Mouse (Mus musculus): ENCODE measurements around the gene Taf1c. TPM values are rescaled to one million over a fixed set of nuclear protein-coding genes. Genes with fewer than 3 reads are reported as not detected.

Gene Taf1c
- polyA plus RNA-seq, 1 experiment from 2014 or later: 11.7 TPM

- ATAC-seq (ENCODE audit: insufficient number of reproducible peaks, low FRiP score, low TSS enrichment, low read depth): no peak
- peaks cover 23% of the 10 kb centered on the region; the same call in 1 of the 2 replicates for H3K4me1 ChIP-seq
- H3K36me3 ChIP-seq: peaks cover 38% of the 10 kb centered on the region
- no peak overlapping the region for H3K27ac ChIP-seq
- H3K4me3 ChIP-seq: no peak overlapping the region
- no peaks in the 10 kb centered on the region for H3K27me3 ChIP-seq
- WGBS: 68% methylated on average over 7 of the region's 7 CpGs
- H3K9me3 ChIP-seq: no peaks in the 10 kb centered on the region
- H3K4me2 ChIP-seq: no peak overlapping the region
- H3K9ac ChIP-seq: no peak overlapping the region
Observed at GRCm38 (mm10) chr8:119548560-119549113, 56.4 kb downstream of the Taf1c start.

Other genes with a start within 250 kb of the Taf1c start
- gene Mlycd, start 210.3 kb downstream of the Taf1c start, polyA plus RNA-seq (2015; fragmentation: Nextera tagmentation; extraction: Ambion mirVana): 11.9 and 12.9 TPM in 2 replicates
- gene Osgin1, start 171.1 kb downstream of the Taf1c start, polyA plus RNA-seq (2015; fragmentation: Nextera tagmentation; extraction: Ambion mirVana): 2.4 and 3.3 TPM in 2 replicates
- 0.96 and 1.1 TPM in 2 replicates for gene Necab2, start 158.5 kb downstream of the Taf1c start, polyA plus RNA-seq (2015; fragmentation: Nextera tagmentation; extraction: Ambion mirVana)
- gene Slc38a8, start 103.5 kb downstream of the Taf1c start, polyA plus RNA-seq (2015; fragmentation: Nextera tagmentation; extraction: Ambion mirVana): 0.14 TPM in 1 of 2 replicates, not detected in the other
- gene Mbtps1, start 46.5 kb downstream of the Taf1c start, polyA plus RNA-seq (2015; fragmentation: Nextera tagmentation; extraction: Ambion mirVana): 122 and 126 TPM in 2 replicates
- gene Hsdl1, start 30.0 kb downstream of the Taf1c start, polyA plus RNA-seq (2015; fragmentation: Nextera tagmentation; extraction: Ambion mirVana): 31.7 and 33.2 TPM in 2 replicates
- 0.06 and 0.09 TPM in 2 replicates for gene Dnaaf1, start 30.0 kb downstream of the Taf1c start, polyA plus RNA-seq (2015; fragmentation: Nextera tagmentation; extraction: Ambion mirVana)
- gene Adad2, start 7.5 kb upstream of the Taf1c start, polyA plus RNA-seq (2015; fragmentation: Nextera tagmentation; extraction: Ambion mirVana): 0.08 TPM in 1 of 2 replicates, not detected in the other
- 0.19 and 0.27 TPM in 2 replicates for gene Kcng4, start 30.5 kb upstream of the Taf1c start, polyA plus RNA-seq (2015; fragmentation: Nextera tagmentation; extraction: Ambion mirVana)
- gene Wfdc1, start 61.1 kb upstream of the Taf1c start, polyA plus RNA-seq (2015; fragmentation: Nextera tagmentation; extraction: Ambion mirVana): 1.5 and 4.7 TPM in 2 replicates
- 5.3 and 5.8 TPM in 2 replicates for gene Atp2c2, start 94.8 kb upstream of the Taf1c start, polyA plus RNA-seq (2015; fragmentation: Nextera tagmentation; extraction: Ambion mirVana)
- gene Tldc1, start 173.2 kb upstream of the Taf1c start, polyA plus RNA-seq (2015; fragmentation: Nextera tagmentation; extraction: Ambion mirVana): 11.5 and 11.7 TPM in 2 replicates
- gene Cotl1, start 235.3 kb upstream of the Taf1c start, polyA plus RNA-seq (2015; fragmentation: Nextera tagmentation; extraction: Ambion mirVana): 55.1 and 65.4 TPM in 2 replicates

All from limb, embryonic 15.5 days (tissue).